Mouse (Mus musculus) bone marrow, adult 2 months (tissue): ENCODE results near the gene Mgst3. TPM values are rescaled to one million over a fixed set of nuclear protein-coding genes. Genes with fewer than 3 reads are reported as not detected.
"Not testable (repeated sequence)": the region's sequence is repeated elsewhere in the genome, so short reads cannot be mapped to it uniquely, and the experiment has no call there.

Experiments used
- H3K27ac ChIP-seq: fragments of 200-500 bp; 2 replicates; pipeline ENCODE4 v1.5.1; 2012; ENCODE audit warnings: low read depth, mild to moderate bottlenecking, control low read depth, inconsistent platforms, low read length; ENCODE audit not compliant: control insufficient read depth, poor library complexity, insufficient read depth
- H3K4me1 ChIP-seq: fragments of 200-500 bp; 2 replicates; pipeline ENCODE4 v1.6.1; 2011; ENCODE audit warnings: low read length; ENCODE audit not compliant: control insufficient read depth, insufficient read depth
- H3K4me3 ChIP-seq: fragments of 200-500 bp; replicated peaks from 2 replicates; pipeline ENCODE3; 2011; ENCODE audit warnings: mild to moderate bottlenecking, low read depth, low read length, control low read depth; ENCODE audit not compliant: control insufficient read depth
- CTCF ChIP-seq: fragments of 200-500 bp; IDR thresholded peaks from 2 replicates; pipeline ENCODE4 v1.5.1; 2011; ENCODE audit warnings: low read length, control low read depth; ENCODE audit not compliant: control insufficient read depth, insufficient read depth
- POLR2A ChIP-seq: fragments of 200-500 bp; IDR thresholded peaks from 2 replicates; pipeline ENCODE4 v1.6.1; 2011; ENCODE audit warnings: low read depth, mild to moderate bottlenecking, control low read depth, low read length, borderline replicate concordance; ENCODE audit not compliant: control insufficient read depth
- WGBS: fragments of 180-500 bp; shearing (Covaris S2); methylation state at CpG from one replicate; pipeline ENCODE4 v1.1.7; 2018; 5-methylcytosine and 5-hydroxymethylcytosine counted together
- polyA plus RNA-seq: library from polyadenylated mRNA; stranded (reverse); fragments of >200 nt; gene quantifications from 2 replicates; pipeline ENCODE4 v1.2.4, GENCODE M21; 2011; ENCODE audit warnings: low replicate concordance; ENCODE audit not compliant: missing spikeins, insufficient read depth, insufficient read length

Gene Mgst3
- polyA plus RNA-seq, 1 experiment, result 101 TPM

GRCm38 (mm10) chr1:167362819-167363218 lies 30.8 kb downstream of the Mgst3 start:
- Histone ChIP-seq H3K4me3 (no peak overlapping the region), H3K4me1 (no peaks in the 10 kb centered on the region), H3K27ac (no peak overlapping the region)
- TF ChIP-seq CTCF, result no peak
- no peak for TF ChIP-seq POLR2A
- WGBS, result 95% methylated on average over 4 of the region's 4 CpGs

GRCm38 (mm10) chr1:167360268-167360667 lies 33.4 kb downstream of the Mgst3 start:
- 93% methylated on average over 4 of the region's 4 CpGs for WGBS
- Histone ChIP-seq H3K4me3 (no peak overlapping the region), H3K27ac (no peak overlapping the region), H3K4me1 (no peaks in the 10 kb centered on the region)
- no peak for TF ChIP-seq CTCF
- no peak for TF ChIP-seq POLR2A

- H3K4me1 ChIP-seq, result no peaks in the 10 kb centered on the region
- WGBS, result 91% methylated on average over 9 of the region's 9 CpGs
- TF ChIP-seq CTCF (no peak), POLR2A (no peak)
- no peak overlapping the region for H3K4me3 ChIP-seq
- no peak overlapping the region for H3K27ac ChIP-seq
Observed at GRCm38 (mm10) chr1:167358731-167359130, 34.9 kb downstream of the Mgst3 start.

GRCm38 (mm10) chr1:167357387-167357786 lies 36.3 kb downstream of the Mgst3 start:
- H3K4me1 ChIP-seq, result no peaks in the 10 kb centered on the region
- no peak for TF ChIP-seq CTCF
- TF ChIP-seq POLR2A, result no peak
- H3K27ac ChIP-seq, result no peak overlapping the region
- H3K4me3 ChIP-seq, result no peak overlapping the region
- WGBS, result 93% methylated on average over 9 of the region's 9 CpGs

GRCm38 (mm10) chr1:167352403-167352802 lies 41.2 kb downstream of the Mgst3 start:
- no peak overlapping the region for H3K4me3 ChIP-seq
- H3K4me1 ChIP-seq, result no peaks in the 10 kb centered on the region
- TF ChIP-seq POLR2A, result no peak
- no peak for TF ChIP-seq CTCF
- H3K27ac ChIP-seq, result no peak overlapping the region
- 58% methylated on average over 14 of the region's 14 CpGs for whole genome bisulfite sequencing

GRCm38 (mm10) chr1:167350597-167351415 lies 42.8 kb downstream of the Mgst3 start:
- Histone ChIP-seq H3K4me1 (no peaks in the 10 kb centered on the region), H3K27ac (no peak overlapping the region; the same call in 1 of the 2 replicates), H3K4me3 (peak overlapping the region; percentile 87)
- no peak for TF ChIP-seq POLR2A
- no peak for TF ChIP-seq CTCF
- 25% methylated on average over 13 of the region's 13 CpGs for WGBS

GRCm38 (mm10) chr1:167349815-167350596 lies 43.6 kb downstream of the Mgst3 start, which contains the start of gene Aldh9a1:
TSS of gene Aldh9a1 (plus strand) at chr1:167349991.
- H3K4me3 ChIP-seq, result peak within 1 kb of the TSS; percentile 87
- H3K27ac ChIP-seq, result peak within 1 kb of the TSS; percentile 94
- no peaks in the 10 kb centered on the region for H3K4me1 ChIP-seq
- under 1% methylated on average over 55 of the region's 55 CpGs for WGBS
- TF ChIP-seq CTCF, result peak; percentile 2; the same call in 1 of the 2 replicates
- TF ChIP-seq POLR2A, result peak; percentile 76; the same call in 1 of the 2 replicates

- H3K4me3 ChIP-seq, H3K27ac ChIP-seq, H3K4me1 ChIP-seq: not testable (repeated sequence)
- 31% methylated on average over 3 of the region's 3 CpGs for WGBS
Observed at GRCm38 (mm10) chr1:167349206-167349605, 44.4 kb downstream of the Mgst3 start.

- H3K4me3 ChIP-seq, H3K4me1 ChIP-seq, H3K27ac ChIP-seq: not testable (repeated sequence)
- WGBS, result 81% methylated on average over 10 of the region's 10 CpGs
Observed at GRCm38 (mm10) chr1:167345994-167346520, 47.6 kb downstream of the Mgst3 start.
